Mouse (Mus musculus) megakaryocyte, embryonic 14.5 days (primary cell): ENCODE data around the gene Slc25a31. TPM values are rescaled to one million over a fixed set of nuclear protein-coding genes. Genes with fewer than 3 reads are reported as not detected.
A peak's percentile ranks its signal among the peaks of the same experiment; 100 is the strongest.

Source experiments
- H3K27me3 ChIP-seq: replicated peaks from 2 replicates; pipeline ENCODE3; 2012; ENCODE audit warnings: inconsistent platforms
- H3K36me3 ChIP-seq: replicated peaks from 2 replicates; pipeline ENCODE3; 2012; ENCODE audit warnings: low read length, inconsistent platforms, mixed read lengths
- H3K4me1 ChIP-seq: 2 replicates; pipeline ENCODE4 v1.6.1; 2012; ENCODE audit warnings: inconsistent platforms
- H3K4me3 ChIP-seq: replicated peaks from 2 replicates; pipeline ENCODE3; 2012; ENCODE audit warnings: moderate library complexity, mild to moderate bottlenecking, inconsistent platforms
- H3K9me3 ChIP-seq: 2 replicates; pipeline ENCODE4 v1.6.1; 2012; ENCODE audit warnings: inconsistent platforms
- FLI1 ChIP-seq: IDR thresholded peaks from 2 replicates; pipeline ENCODE4 v1.6.1; 2012; ENCODE audit warnings: low read length, inconsistent platforms, mixed read lengths
- GATA1 ChIP-seq: IDR thresholded peaks from 3 replicates; pipeline ENCODE4 v1.6.1; 2012; ENCODE audit warnings: mixed read lengths, low read length, inconsistent platforms, borderline replicate concordance
- polyA plus RNA-seq: library from polyadenylated mRNA; stranded (reverse); fragments of >175 nt; gene quantifications from 2 replicates; pipeline ENCODE4 v1.2.3, GENCODE M21; 2012; ENCODE audit warnings: low replicate concordance; ENCODE audit not compliant: insufficient read depth

The Slc25a31 gene
- not detected in 2 replicates for polyA plus RNA-seq

- no peaks in the 10 kb centered on the region for H3K36me3 ChIP-seq
- TF ChIP-seq FLI1, result no peak
- no peak for TF ChIP-seq GATA1
- no peaks in the 10 kb centered on the region for H3K27me3 ChIP-seq
- H3K9me3 ChIP-seq, result peaks cover 11% of the 10 kb centered on the region
- peaks cover 16% of the 10 kb centered on the region for H3K4me1 ChIP-seq
- peak within 1 kb of the TSS; percentile 62 for H3K4me3 ChIP-seq
Measured at GRCm38 (mm10) chr3:40708655-40709054, at the start of gene Slc25a31. Slc25a31 (plus strand) TSS chr3:40708855.

- H3K4me1 ChIP-seq, result no peaks in the 10 kb centered on the region
- no peaks in the 10 kb centered on the region for H3K27me3 ChIP-seq
- no peak for TF ChIP-seq GATA1
- TF ChIP-seq FLI1, result no peak
- H3K4me3 ChIP-seq, result no peak overlapping the region
- peaks cover 3% of the 10 kb centered on the region for H3K36me3 ChIP-seq
- H3K9me3 ChIP-seq, result peaks cover 4% of the 10 kb centered on the region; the same call in 1 of the 2 replicates
Measured at GRCm38 (mm10) chr3:40660231-40660630, 48.4 kb upstream of the Slc25a31 start.

GRCm38 (mm10) chr3:40666109-40666508 is 42.5 kb upstream of the Slc25a31 start:
- peaks cover 3% of the 10 kb centered on the region for H3K36me3 ChIP-seq
- H3K27me3 ChIP-seq, result no peaks in the 10 kb centered on the region
- no peak overlapping the region for H3K4me3 ChIP-seq
- H3K4me1 ChIP-seq, result peaks cover 4% of the 10 kb centered on the region; the same call in 1 of the 2 replicates
- peaks cover 6% of the 10 kb centered on the region; the same call in 1 of the 2 replicates for H3K9me3 ChIP-seq
- TF ChIP-seq FLI1 (no peak), GATA1 (no peak)

- Histone ChIP-seq H3K4me3 (no peak overlapping the region), H3K4me1 (peaks cover 4% of the 10 kb centered on the region; the same call in 1 of the 2 replicates)
- no peak for TF ChIP-seq FLI1
- no peak for TF ChIP-seq GATA1
Measured at GRCm38 (mm10) chr3:40666861-40667719, 41.6 kb upstream of the Slc25a31 start.

GRCm38 (mm10) chr3:40668889-40669288 is 39.8 kb upstream of the Slc25a31 start:
- TF ChIP-seq FLI1 (no peak), GATA1 (no peak)

More at GRCm38 (mm10) chr3:40666861-40667719, 41.6 kb upstream of the Slc25a31 start:
- H3K27me3 ChIP-seq, result no peaks in the 10 kb centered on the region
- peaks cover 6% of the 10 kb centered on the region; the same call in 1 of the 2 replicates for H3K9me3 ChIP-seq
- H3K36me3 ChIP-seq, result peaks cover 3% of the 10 kb centered on the region

GRCm38 (mm10) chr3:40669395-40669794 is 39.3 kb upstream of the Slc25a31 start:
- Histone ChIP-seq H3K27me3 (no peaks in the 10 kb centered on the region), H3K9me3 (peaks cover 6% of the 10 kb centered on the region; the same call in 1 of the 2 replicates), H3K4me1 (peaks cover 18% of the 10 kb centered on the region), H3K36me3 (peaks cover 3% of the 10 kb centered on the region), H3K4me3 (no peak overlapping the region)
- no peak for TF ChIP-seq GATA1
- TF ChIP-seq FLI1, result no peak

More at GRCm38 (mm10) chr3:40668889-40669288, 39.8 kb upstream of the Slc25a31 start:
- Histone ChIP-seq H3K4me1 (peaks cover 14% of the 10 kb centered on the region), H3K9me3 (peaks cover 6% of the 10 kb centered on the region; the same call in 1 of the 2 replicates), H3K27me3 (no peaks in the 10 kb centered on the region), H3K4me3 (no peak overlapping the region), H3K36me3 (peaks cover 3% of the 10 kb centered on the region)

- Histone ChIP-seq H3K27me3 (no peaks in the 10 kb centered on the region), H3K9me3 (no peaks in the 10 kb centered on the region), H3K4me3 (no peak overlapping the region), H3K36me3 (no peaks in the 10 kb centered on the region), H3K4me1 (peaks cover 25% of the 10 kb centered on the region)
- no peak for TF ChIP-seq FLI1
Measured at GRCm38 (mm10) chr3:40673515-40673914, 35.1 kb upstream of the Slc25a31 start.

GRCm38 (mm10) chr3:40674873-40675405 is 33.7 kb upstream of the Slc25a31 start:
- Histone ChIP-seq H3K4me3 (no peak overlapping the region), H3K27me3 (no peaks in the 10 kb centered on the region), H3K9me3 (no peaks in the 10 kb centered on the region), H3K36me3 (no peaks in the 10 kb centered on the region), H3K4me1 (peaks cover 21% of the 10 kb centered on the region)
- TF ChIP-seq FLI1 (no peak), GATA1 (no peak)

- Histone ChIP-seq H3K36me3 (no peaks in the 10 kb centered on the region), H3K9me3 (no peaks in the 10 kb centered on the region), H3K4me1 (peaks cover 20% of the 10 kb centered on the region), H3K27me3 (no peaks in the 10 kb centered on the region), H3K4me3 (no peak overlapping the region)
- TF ChIP-seq FLI1, result no peak
- TF ChIP-seq GATA1, result no peak
Measured at GRCm38 (mm10) chr3:40678856-40679255, 29.8 kb upstream of the Slc25a31 start.

GRCm38 (mm10) chr3:40682404-40682803 is 26.3 kb upstream of the Slc25a31 start:
- TF ChIP-seq GATA1 (no peak), FLI1 (no peak)
- peaks cover 9% of the 10 kb centered on the region for H3K4me1 ChIP-seq
- no peaks in the 10 kb centered on the region for H3K36me3 ChIP-seq
- H3K4me3 ChIP-seq, result no peak overlapping the region
- no peaks in the 10 kb centered on the region for H3K27me3 ChIP-seq
- no peaks in the 10 kb centered on the region for H3K9me3 ChIP-seq
